Mouse (Mus musculus) testis, adult 2 months (tissue): ENCODE results near the gene D230025D16Rik.

Experiments
- CTCF ChIP-seq: fragments of 200-500 bp; IDR thresholded peaks from 2 replicates; pipeline ENCODE4 v1.5.1; 2012; ENCODE audit warnings: low read depth, mild to moderate bottlenecking, inconsistent platforms, low read length, moderate library complexity; ENCODE audit not compliant: control insufficient read depth, insufficient read depth, insufficient replicate concordance
- POLR2A ChIP-seq: fragments of 200-500 bp; IDR thresholded peaks from 2 replicates; pipeline ENCODE4 v1.6.1; 2012; ENCODE audit warnings: low read depth, mild to moderate bottlenecking, inconsistent platforms, low read length, moderate library complexity; ENCODE audit not compliant: control insufficient read depth

GRCm38 (mm10) chr8:105260371-105261099 lies 35.6 kb downstream of the D230025D16Rik start:
- TF ChIP-seq POLR2A (no peak), CTCF (no peak)
